17 mouse cellular contexts compared by ENCODE assay signal in the genomic region with DNA sequence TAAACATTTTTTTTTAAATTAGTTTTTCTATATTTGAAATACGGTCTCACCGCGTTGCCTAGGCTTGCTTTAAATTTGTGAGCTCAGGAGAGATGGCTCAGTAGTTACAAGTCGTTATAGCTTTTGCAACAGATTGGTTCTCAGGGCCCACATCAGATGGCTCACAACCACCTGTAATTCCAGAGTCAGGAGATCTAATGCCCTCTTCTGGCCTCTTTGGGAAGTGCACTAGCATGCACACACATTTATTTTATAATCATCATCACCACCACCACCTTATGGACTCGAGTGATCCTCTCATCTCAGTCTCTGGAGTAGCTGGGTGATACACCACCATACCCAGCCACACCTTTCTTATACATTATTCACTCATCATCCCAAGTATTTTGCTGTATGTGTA.
A peak's percentile ranks its signal among the peaks of the same experiment; 100 is the strongest.
DNase-seq lines count a peak whose midpoint lies in the region; TF ChIP-seq lines count a peak whose summit lies in the region.
"Had no signal": no experiment of that assay in that cellular context is flagged by ENCODE, and none has a peak within 500 bp of the region (broad histone marks: within the 10 kb centered on the region; RNA-seq: fewer than 3 reads in every experiment).

No protein-coding gene starts in this region.

- WGBS in thymus, adult 2 months: 99% methylated on average over 5 of the region's 5 CpGs

- H3K4me1 ChIP-seq in thymus, adult 2 months (replicated peaks; ENCODE audit: control insufficient read depth, insufficient read depth, low read length): peaks cover 14% of the 10 kb centered on the region
- H3K4me1 ChIP-seq in MEL (ENCODE audit: control insufficient read depth in 1 of 2, insufficient read depth in 2 of 2, low read length in 2 of 2): no peaks in the 10 kb centered on the region; a peak in 1 of 4 replicates

- TF ChIP-seq CTCF in thymus, adult 2 months (IDR thresholded peaks at IDR 0.05; ENCODE audit: borderline replicate concordance, control insufficient read depth, extremely low read depth, insufficient read depth, low read length, poor library complexity): no peak
- peak; percentile 28 to 53 (median 45) for TF ChIP-seq CTCF in MEL (IDR thresholded peaks at IDR 0.05 in 2 of 3, conservative IDR thresholded peaks at IDR 0.05 in 1 of 3; ENCODE audit: control insufficient read depth in 1 of 3, insufficient read depth in 1 of 3, low read depth in 2 of 3, low read length in 3 of 3, poor library complexity in 1 of 3, severe bottlenecking in 1 of 3)

- no peak for TF ChIP-seq POLR2A in thymus, adult 2 months (IDR thresholded peaks at IDR 0.05; ENCODE audit: control insufficient read depth, extremely low read depth, insufficient read depth, low read length, poor library complexity)
- no peak for TF ChIP-seq POLR2A in MEL (IDR thresholded peaks at IDR 0.05; ENCODE audit: control insufficient read depth in 1 of 2, insufficient read depth in 1 of 2, low read depth in 1 of 2, low read length in 2 of 2, poor library complexity in 1 of 2)

- no peaks in the 10 kb centered on the region for H3K9me3 ChIP-seq in MEL (replicated peaks; ENCODE audit: insufficient read depth, low read length)
- H3K9me3 ChIP-seq: forebrain, embryonic 15.5 days; limb, embryonic 15.5 days had no signal

- peak; percentile 8 for DNase-seq in kidney, adult 9 months
- DNase-seq in kidney, adult 11 months: no peak
- DNase-seq in thymus, adult 2 months: peak; percentile 49
- no peak for DNase-seq in thymus, adult 18-20 months
- peak; percentile 49 for DNase-seq in MEL (ENCODE audit: low read depth, low spot score)
- peak; percentile 52 for DNase-seq in thymus, postnatal 25 days
- no peak for DNase-seq in spleen, postnatal 36 days (ENCODE audit: low spot score in 2 of 2)
- no peak for DNase-seq in cerebellum, adult 11 months
- DNase-seq: adrenal gland, postnatal 14 days; cerebellum, adult 18-20 months; kidney, postnatal 14 days; layer of hippocampus, adult 9-11 months; lung, adult 18-20 months had no signal

- no peaks in the 10 kb centered on the region for H3K36me3 ChIP-seq in thymus, adult 2 months (ENCODE audit: control insufficient read depth, insufficient read depth, low read length)
- no peaks in the 10 kb centered on the region for H3K36me3 ChIP-seq in MEL (ENCODE audit: control insufficient read depth in 1 of 2, insufficient read depth in 2 of 2, low read length in 2 of 2)
- H3K36me3 ChIP-seq: embryonic facial prominence, embryonic 12.5 days; forebrain, embryonic 15.5 days; G1E; limb, embryonic 15.5 days had no signal

- TF ChIP-seq RAD21 in MEL (IDR thresholded peaks at IDR 0.05; ENCODE audit: low read depth, low read length): peak; percentile 60

- no peak for TF ChIP-seq EP300 in MEL (IDR thresholded peaks at IDR 0.05; ENCODE audit: low read depth in 1 of 2, low read length in 2 of 2)

- no peaks in the 10 kb centered on the region for H3K27me3 ChIP-seq in thymus, adult 2 months (ENCODE audit: control insufficient read depth, insufficient read depth, low read length)
- no peaks in the 10 kb centered on the region for H3K27me3 ChIP-seq in MEL (ENCODE audit: control insufficient read depth in 1 of 2, insufficient read depth in 2 of 2, low read length in 2 of 2)
- H3K27me3 ChIP-seq: embryonic facial prominence, embryonic 12.5 days; forebrain, embryonic 15.5 days; limb, embryonic 15.5 days had no signal

- H3K27ac ChIP-seq in thymus, adult 2 months (ENCODE audit: control insufficient read depth, insufficient read depth, low read length): no peak overlapping the region
- H3K27ac ChIP-seq in MEL (ENCODE audit: control insufficient read depth, low read depth, low read length): no peak overlapping the region
- H3K27ac ChIP-seq: embryonic facial prominence, embryonic 12.5 days; forebrain, embryonic 15.5 days; limb, embryonic 15.5 days had no signal

- no peak overlapping the region for H3K9ac ChIP-seq in MEL (ENCODE audit: control insufficient read depth, low read depth, low read length, poor library complexity, severe bottlenecking)
- H3K9ac ChIP-seq: embryonic facial prominence, embryonic 12.5 days; forebrain, embryonic 15.5 days; limb, embryonic 15.5 days had no signal

- no peaks in the 10 kb centered on the region for H3K79me2 ChIP-seq in MEL (ENCODE audit: control insufficient read depth, insufficient read depth, low read length, poor library complexity)

- no peak overlapping the region for H3K4me3 ChIP-seq in thymus, adult 2 months (ENCODE audit: control insufficient read depth, insufficient read depth, low read length)
- H3K4me3 ChIP-seq in MEL (ENCODE audit: control insufficient read depth in 1 of 2, insufficient read depth in 1 of 2, low read depth in 2 of 2, low read length in 2 of 2): no peak overlapping the region
- H3K4me3 ChIP-seq: embryonic facial prominence, embryonic 12.5 days; forebrain, embryonic 15.5 days; limb, embryonic 15.5 days had no signal

TF ChIP-seq in MEL, 35 proteins besides CTCF, POLR2A, EP300 and RAD21:
- TF ChIP-seq SMC3 (IDR thresholded peaks at IDR 0.05; ENCODE audit: low read depth, low read length) (peak; percentile 65), ELF1 (IDR thresholded peaks at IDR 0.05; ENCODE audit: low read depth, low read length) (no peak), CHD2 (IDR thresholded peaks at IDR 0.05; ENCODE audit: low read length) (no peak), POLR2AphosphoS2 (IDR thresholded peaks at IDR 0.05; ENCODE audit: low read length) (no peak), ZC3H11A (IDR thresholded peaks at IDR 0.05; ENCODE audit: low read depth, low read length) (peak; percentile 66)

Comparison
In these comparisons a context has a peak if more than half of its experiments do, and no peak if none do; other contexts are left out.
1. DNase-seq: peak in kidney, adult 9 months (single experiment), thymus, adult 2 months (single experiment), MEL (single experiment) and thymus, postnatal 25 days (single experiment); none in kidney, adult 11 months (single experiment), thymus, adult 18-20 months (0 of 2), spleen, postnatal 36 days (0 of 2) and cerebellum, adult 11 months (single experiment).